Mouse (Mus musculus): ENCODE results near the gene Ccng1.

Gene Ccng1

GRCm38 (mm10) chr11:40755109-40755627 lies at the start of gene Ccng1:
TSS of gene Ccng1 (minus strand) at chr11:40755311.
- peak; percentile 98 for DNase-seq

DNA sequence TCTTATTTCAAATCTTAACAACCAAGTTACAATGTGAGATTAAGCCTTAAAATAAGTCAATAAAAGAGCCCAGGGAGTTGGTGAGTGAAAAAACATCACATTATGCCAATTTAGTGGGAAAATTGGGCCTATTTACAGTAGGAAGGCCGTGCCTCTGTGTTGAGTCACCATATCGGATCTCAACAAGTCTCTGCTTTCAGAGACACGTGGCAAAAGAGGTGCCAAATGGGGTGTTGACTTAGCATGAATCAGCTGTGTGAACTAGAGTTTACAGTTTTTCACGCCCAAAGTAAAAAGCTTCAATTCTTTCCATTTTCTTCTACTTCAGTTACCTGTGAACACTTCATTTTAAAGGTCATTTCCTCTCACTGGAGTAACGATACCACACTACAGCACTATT lies 35.2 kb upstream of the Ccng1 start:
- DNase-seq: no peak

DNA sequence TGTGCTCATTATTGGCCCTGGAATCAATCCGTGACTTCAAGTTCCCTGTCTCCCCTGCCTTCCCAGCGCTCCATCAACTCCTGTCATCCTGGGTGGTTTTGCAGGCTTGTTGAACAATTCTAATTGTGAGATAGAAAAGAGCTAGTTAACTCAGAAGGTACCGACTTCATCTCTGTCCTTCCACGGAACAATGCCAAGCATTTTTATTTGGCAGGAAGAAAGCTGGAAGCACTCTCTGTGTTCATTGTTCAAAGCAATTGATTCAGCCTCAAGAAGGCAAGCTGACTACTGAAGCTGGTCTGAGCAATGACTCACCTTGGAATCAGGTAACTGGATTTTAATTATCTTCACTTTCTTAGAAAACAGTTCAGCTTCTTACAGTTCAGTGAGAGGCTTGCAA lies 34.6 kb upstream of the Ccng1 start:
- DNase-seq: peak; percentile 3

GRCm38 (mm10) chr11:40786900-40787299 lies 31.8 kb upstream of the Ccng1 start:
- DNase-seq: no peak

DNA sequence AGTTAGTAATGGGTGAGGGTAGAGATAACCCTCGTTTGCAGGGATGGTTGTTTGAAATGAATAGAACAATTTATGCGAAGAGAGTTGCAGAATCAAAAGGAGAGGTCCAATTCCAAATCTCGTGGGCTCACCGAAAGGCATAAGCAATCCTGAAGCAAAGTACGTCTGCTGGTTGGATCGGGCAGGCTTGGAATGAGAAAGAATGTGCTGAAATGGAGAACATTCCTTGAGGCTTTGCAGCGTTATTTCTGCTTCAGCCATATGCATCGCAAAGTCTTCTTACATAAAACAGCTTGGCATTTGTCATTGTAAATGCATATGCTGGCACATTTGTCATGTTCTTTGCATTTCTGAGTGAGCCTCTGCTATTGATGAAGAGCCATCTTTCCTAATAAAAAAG lies 29.2 kb upstream of the Ccng1 start:
- DNase-seq: no peak

DNA sequence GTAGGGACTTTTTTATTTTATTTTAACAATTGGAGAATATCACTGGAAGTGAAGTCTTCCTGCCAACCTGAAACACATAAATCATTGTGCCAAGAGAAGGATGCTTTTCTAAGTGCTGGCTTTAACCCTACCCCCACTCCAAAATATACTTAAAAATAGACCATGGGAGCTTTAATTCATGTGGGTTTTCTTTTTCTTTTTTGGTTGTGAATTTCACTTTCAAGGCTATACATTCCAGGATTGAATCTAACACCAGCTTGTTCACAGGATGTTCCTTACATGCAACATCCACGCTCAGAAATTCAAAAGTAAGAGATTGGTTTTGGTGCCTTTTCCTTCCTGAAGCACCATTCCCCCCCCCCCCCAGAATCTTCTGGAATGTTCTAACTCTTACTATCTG lies 28.2 kb upstream of the Ccng1 start:
- DNase-seq: no peak

DNA sequence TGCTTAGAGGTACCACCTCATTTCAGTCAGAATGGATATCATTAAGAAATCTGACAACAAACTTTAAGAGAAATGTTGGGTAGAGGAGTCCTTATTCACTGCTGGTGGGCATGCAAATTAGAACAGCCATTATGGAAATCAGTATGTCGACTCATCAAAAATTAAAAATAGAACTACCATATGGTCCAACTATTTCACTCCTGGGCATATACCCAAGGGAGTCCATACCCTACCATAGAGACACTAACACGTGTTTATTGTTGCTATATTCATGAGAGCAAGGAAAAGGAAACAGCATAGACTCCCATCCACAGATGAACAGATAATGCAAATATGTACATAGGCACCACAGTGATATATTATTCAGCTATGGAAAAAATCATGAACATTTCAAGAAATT lies 26.7 kb upstream of the Ccng1 start:
- DNase-seq: no peak

- peak; percentile 66 for DNase-seq
Observed at GRCm38 (mm10) chr11:40775315-40776269, 20.5 kb upstream of the Ccng1 start.

DNA sequence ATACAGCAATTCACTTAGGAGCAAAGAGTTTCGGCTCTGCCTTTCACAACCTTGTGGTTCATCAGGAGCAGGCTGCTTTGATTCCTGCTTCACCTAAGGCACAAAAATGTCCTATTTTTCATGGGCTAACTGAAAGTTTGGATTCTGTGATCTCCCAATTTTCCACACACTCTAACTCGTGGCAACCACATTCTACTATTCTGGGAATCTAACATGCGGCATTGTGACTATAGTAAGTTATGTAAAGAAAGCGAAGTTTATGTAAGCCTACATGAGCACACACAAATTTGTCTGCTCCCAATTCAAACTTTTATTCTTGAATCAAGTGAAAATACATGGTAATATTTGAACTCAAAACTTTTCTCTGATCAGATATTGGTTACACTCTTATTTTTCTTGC lies 9.6 kb upstream of the Ccng1 start:
- DNase-seq: no peak

GRCm38 (mm10) chr11:40763395-40763794 lies 8.3 kb upstream of the Ccng1 start:
- DNase-seq: peak; percentile 43

DNA sequence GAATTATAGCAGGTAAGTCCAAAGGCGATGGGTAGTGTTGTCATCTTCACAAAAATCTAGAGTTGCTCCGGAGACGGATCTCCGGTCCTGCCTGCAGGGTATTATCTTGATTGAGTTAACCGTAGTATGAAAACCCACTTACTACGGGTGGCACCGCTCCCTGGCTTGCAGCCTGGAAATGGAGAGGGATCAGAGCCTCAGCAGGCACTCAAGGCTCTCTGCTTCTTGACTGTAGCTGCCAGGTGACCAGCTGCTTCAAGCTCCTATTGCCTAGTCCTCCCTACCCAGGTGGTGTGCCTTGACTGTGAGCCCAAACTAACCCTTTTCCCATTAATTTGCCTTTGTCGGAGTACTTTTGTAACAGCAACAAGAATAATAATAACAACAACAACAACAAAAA lies 4.8 kb upstream of the Ccng1 start:
- DNase-seq: no peak

DNA sequence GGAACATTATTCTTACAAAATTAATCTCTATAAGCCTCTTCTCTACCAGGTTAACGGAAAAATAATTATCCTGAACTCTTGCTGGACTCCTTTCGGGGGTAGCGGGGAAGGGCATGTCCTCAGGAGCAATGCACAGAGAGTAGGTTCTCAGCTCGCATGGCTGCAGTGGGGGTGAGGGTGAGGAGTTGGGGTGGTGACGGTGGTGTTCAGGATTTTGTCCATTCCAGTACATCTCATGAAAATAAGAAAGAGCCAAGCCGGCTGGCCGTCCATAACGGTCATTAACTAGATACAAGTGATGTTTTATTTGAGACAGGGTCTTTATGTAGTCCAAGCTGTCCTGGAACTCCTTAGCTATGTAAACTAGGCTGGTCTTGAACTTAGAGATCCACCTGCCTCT lies 857 bp upstream of the Ccng1 start:
- DNase-seq: peak; percentile 4

GRCm38 (mm10) chr11:40754664-40755107 lies 425 bp downstream of the Ccng1 start:
- DNase-seq: no peak

GRCm38 (mm10) chr11:40753836-40754235 lies 1.3 kb downstream of the Ccng1 start:
- DNase-seq: no peak

DNA sequence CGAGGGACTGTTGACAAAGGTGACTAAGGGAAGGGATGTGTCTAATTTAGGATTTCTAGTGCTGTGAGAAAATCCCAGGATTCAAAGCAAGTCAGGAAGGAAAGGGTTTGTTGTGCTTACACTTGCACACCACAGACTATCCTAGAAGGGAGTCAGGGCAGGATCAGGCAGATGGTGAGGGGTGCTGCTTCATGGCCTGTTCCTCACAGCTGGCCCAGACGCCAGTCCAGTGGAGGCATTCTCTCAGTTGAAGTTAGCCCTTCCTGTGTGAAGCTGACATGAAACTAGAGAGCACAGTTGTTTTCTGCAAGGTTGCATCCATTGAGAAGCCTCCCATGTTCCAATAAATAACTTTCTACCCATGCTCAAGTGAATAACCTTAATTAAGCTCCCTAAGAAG lies 7.4 kb downstream of the Ccng1 start:
- no peak for DNase-seq

DNA sequence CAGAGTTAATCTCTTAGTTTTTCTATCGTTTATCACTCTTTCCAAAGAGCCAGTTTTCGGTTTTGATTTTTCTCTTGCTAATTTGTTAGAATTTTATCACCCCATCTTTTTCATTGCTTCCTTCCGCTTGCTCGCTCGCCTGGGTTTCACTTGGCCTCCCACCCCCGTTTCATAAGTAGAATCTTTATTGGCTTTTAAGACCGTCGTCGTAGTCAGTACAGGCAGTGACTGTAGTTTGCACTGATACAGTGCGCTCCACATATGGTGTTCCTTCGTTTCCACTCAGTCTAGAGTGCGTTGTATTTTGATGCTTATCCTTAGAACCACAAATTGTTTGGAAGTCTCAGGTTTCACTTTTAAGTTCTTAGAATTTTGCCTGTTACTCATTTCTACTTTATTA lies 8.8 kb downstream of the Ccng1 start:
- DNase-seq: no peak

- DNase-seq: no peak
Observed at GRCm38 (mm10) chr11:40744348-40744747, 10.8 kb downstream of the Ccng1 start.

- DNase-seq: no peak
Observed at GRCm38 (mm10) chr11:40741605-40742262, 13.4 kb downstream of the Ccng1 start.

- DNase-seq: no peak
Observed at GRCm38 (mm10) chr11:40737369-40737768, 17.7 kb downstream of the Ccng1 start.

- DNase-seq: peak; percentile 34
Observed at GRCm38 (mm10) chr11:40734251-40734752, 20.8 kb downstream of the Ccng1 start.

DNA sequence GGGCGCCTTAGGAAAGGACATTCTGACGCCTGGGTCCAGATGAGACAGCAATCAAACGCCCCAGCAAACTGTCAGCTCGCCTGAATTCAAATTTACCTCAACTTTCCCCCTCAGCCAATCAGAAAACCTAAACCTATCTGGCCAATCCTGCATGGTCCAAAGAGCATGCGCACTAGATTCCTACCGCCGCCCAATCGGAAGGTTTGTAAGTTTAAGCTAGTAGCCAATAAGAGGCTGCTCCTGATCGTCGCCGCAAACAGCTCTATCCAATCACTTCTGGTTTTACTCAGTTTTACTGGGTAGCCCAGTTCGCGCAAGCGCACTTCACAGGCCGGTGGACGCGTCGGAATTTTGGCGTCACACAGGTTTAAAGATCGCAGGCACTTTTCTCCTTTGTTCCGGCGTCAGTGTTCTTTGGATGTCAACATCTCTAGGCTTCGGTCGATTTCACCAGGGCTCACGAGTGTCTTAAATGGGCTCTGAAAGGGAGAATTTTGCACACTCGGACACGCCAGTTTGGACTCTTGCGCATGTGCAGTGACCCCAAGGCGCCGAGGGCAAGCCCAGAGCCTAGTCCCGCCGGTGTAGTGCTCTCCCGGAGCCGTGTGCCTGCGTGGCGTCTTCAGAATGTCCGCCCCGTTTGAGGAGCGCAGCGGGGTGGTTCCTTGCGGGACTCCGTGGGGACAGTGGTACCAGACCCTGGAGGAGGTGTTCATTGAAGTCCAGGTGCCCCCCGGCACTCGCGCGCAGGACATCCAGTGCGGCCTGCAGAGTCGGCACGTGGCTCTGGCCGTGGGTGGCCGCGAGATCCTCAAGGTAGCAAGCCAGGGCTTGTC lies 21.6 kb downstream of the Ccng1 start, which contains the start of the genes Hmmr and Nudcd2:
TSS of gene Hmmr (minus strand) at position 84 of the 836 bp plus-strand sequence.
TSS of gene Nudcd2 (plus strand) at position 329 of the 836 bp plus-strand sequence.
- peak; percentile 99 for DNase-seq

DNA sequence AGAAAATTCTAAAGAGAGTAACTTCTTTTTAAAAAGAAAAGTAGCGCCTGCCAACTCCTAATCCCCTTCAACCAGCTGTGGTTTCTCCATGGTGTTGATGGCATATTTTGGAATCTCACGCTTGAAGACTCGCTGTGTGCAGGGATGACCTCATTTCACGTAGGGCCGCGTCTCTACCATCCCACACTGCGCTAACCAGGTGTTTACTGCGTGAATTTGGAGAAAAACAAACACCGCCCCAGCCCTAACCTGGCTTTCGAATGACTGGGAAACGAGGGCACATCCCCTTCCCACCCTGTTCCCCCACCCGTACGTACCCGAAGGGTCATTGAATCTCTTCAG lies 22.1 kb downstream of the Ccng1 start:
- no peak for DNase-seq

DNA sequence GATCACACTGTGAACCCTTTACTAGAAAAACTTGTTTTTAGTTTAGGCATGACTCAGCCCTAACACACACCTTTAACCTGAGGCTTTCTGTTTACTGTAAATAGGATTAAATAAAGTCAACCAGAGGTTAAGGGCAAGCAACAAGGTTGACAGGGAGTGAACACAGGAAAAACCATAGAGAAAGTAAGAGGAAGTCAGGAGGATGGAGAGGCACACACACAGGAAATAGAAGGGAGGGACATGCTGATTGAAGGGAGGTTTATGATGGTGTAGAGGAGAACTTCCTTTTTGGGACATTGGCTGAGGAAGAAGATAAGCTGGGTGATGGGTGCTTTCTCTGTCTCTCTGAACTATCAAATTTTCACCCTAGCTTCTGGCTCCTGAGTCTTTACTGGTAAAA lies 36.8 kb downstream of the Ccng1 start:
- DNase-seq: no peak
